Comparison of ENCODE assay signal across 21 mouse cellular contexts in the genomic region with DNA sequence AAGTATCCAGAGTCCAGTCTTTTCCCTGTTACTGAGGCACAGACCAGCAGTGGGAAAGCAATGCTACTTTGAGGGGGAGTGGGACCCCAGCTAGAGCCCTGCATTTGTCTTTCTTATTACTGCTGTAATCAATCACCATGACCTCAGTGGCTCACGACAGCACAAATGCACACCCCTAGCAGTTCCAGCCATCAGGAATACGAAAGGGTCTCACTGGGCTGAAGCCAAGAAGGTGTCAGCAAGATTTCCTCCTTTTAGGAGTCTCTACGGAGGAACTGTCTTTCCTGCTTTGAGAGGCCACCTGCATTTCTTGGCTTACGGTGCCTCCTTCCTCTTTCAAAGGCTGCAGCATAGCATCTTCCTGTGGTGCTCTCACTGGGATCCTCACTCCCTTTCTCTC.
DNase-seq lines count a peak whose midpoint lies in the region; ATAC-seq and TF ChIP-seq lines count a peak whose summit lies in the region.
"Had no signal": no experiment of that assay in that cellular context is flagged by ENCODE, and none has a peak within 500 bp of the region (broad histone marks: within the 10 kb centered on the region; RNA-seq: fewer than 3 reads in every experiment).

No protein-coding gene starts in this region.

- H3K9ac ChIP-seq in kidney, embryonic 16.5 days (replicated peaks; ENCODE audit: low read length): no peak overlapping the region
- H3K9ac ChIP-seq in liver, embryonic 11.5 days (ENCODE audit: low read depth, low read length): no peak overlapping the region
- H3K9ac ChIP-seq in embryonic facial prominence, embryonic 15.5 days: no peak overlapping the region
- no peak overlapping the region for H3K9ac ChIP-seq in limb, embryonic 14.5 days (ENCODE audit: low read depth, low read length, severe bottlenecking)
- H3K9ac ChIP-seq: embryonic facial prominence, embryonic 12.5 days; forebrain, embryonic 13.5 days; heart, embryonic 13.5 days; hindbrain, embryonic 15.5 days; liver, embryonic 14.5 days; lung, embryonic 15.5 days; midbrain, embryonic 12.5 days had no signal

- H3K4me1 ChIP-seq in kidney, embryonic 16.5 days (ENCODE audit: insufficient read depth, low read length): peaks cover 21% of the 10 kb centered on the region
- no peaks in the 10 kb centered on the region for H3K4me1 ChIP-seq in liver, embryonic 11.5 days (replicated peaks; ENCODE audit: control insufficient read depth, insufficient read depth, low read length)
- H3K4me1 ChIP-seq in embryonic facial prominence, embryonic 15.5 days: peaks cover 17% of the 10 kb centered on the region
- peaks cover 13% of the 10 kb centered on the region for H3K4me1 ChIP-seq in limb, embryonic 14.5 days (ENCODE audit: control insufficient read depth, insufficient read depth, low read length)
- H3K4me1 ChIP-seq: forebrain, embryonic 13.5 days; lung, embryonic 15.5 days; midbrain, embryonic 12.5 days had no signal

- TF ChIP-seq POLR2A in limb, embryonic 14.5 days (IDR thresholded peaks at IDR 0.05; ENCODE audit: borderline replicate concordance, extremely low read depth, insufficient read depth, insufficient read length): no peak

- 0 out of 2 replicates have a peak, but pooled peaks cover 2% of the 10 kb centered on the region for H3K9me3 ChIP-seq in kidney, embryonic 16.5 days (ENCODE audit: low read length)
- H3K9me3 ChIP-seq in liver, embryonic 11.5 days (ENCODE audit: control insufficient read depth, low read length): no peaks in the 10 kb centered on the region
- no peaks in the 10 kb centered on the region for H3K9me3 ChIP-seq in embryonic facial prominence, embryonic 15.5 days (replicated peaks)
- no peaks in the 10 kb centered on the region for H3K9me3 ChIP-seq in limb, embryonic 14.5 days (ENCODE audit: control insufficient read depth, low read length)
- H3K9me3 ChIP-seq: embryonic facial prominence, embryonic 12.5 days; forebrain, embryonic 13.5 days; heart, embryonic 13.5 days; hindbrain, embryonic 15.5 days; lung, embryonic 15.5 days; midbrain, embryonic 12.5 days had no signal

- H3K4me2 ChIP-seq in kidney, embryonic 16.5 days (replicated peaks; ENCODE audit: low read depth, low read length): no peak overlapping the region
- no peak overlapping the region for H3K4me2 ChIP-seq in liver, embryonic 11.5 days
- no peak overlapping the region for H3K4me2 ChIP-seq in embryonic facial prominence, embryonic 15.5 days (replicated peaks)
- H3K4me2 ChIP-seq in limb, embryonic 14.5 days (replicated peaks; ENCODE audit: low read depth, low read length, severe bottlenecking): no peak overlapping the region
- H3K4me2 ChIP-seq: embryonic facial prominence, embryonic 12.5 days; forebrain, embryonic 13.5 days; heart, embryonic 13.5 days; hindbrain, embryonic 15.5 days; lung, embryonic 15.5 days; midbrain, embryonic 12.5 days had no signal

- WGBS in kidney, embryonic 16.5 days: 17% methylated on average over 4 of the region's 4 CpGs
- 41% methylated on average over 4 of the region's 4 CpGs for WGBS in liver, embryonic 11.5 days
- 44% methylated on average over 4 of the region's 4 CpGs for WGBS in embryonic facial prominence, embryonic 15.5 days
- 26% methylated on average over 4 of the region's 4 CpGs for WGBS in limb, embryonic 14.5 days

- no peaks in the 10 kb centered on the region for H3K36me3 ChIP-seq in kidney, embryonic 16.5 days (ENCODE audit: insufficient read depth, low read length)
- no peaks in the 10 kb centered on the region for H3K36me3 ChIP-seq in liver, embryonic 11.5 days (ENCODE audit: control insufficient read depth, insufficient read depth, low read length)
- no peaks in the 10 kb centered on the region for H3K36me3 ChIP-seq in embryonic facial prominence, embryonic 15.5 days
- no peaks in the 10 kb centered on the region for H3K36me3 ChIP-seq in limb, embryonic 14.5 days (ENCODE audit: control insufficient read depth, insufficient read depth, low read length)
- H3K36me3 ChIP-seq: embryonic facial prominence, embryonic 12.5 days; heart, embryonic 13.5 days; hindbrain, embryonic 15.5 days; lung, embryonic 15.5 days; midbrain, embryonic 12.5 days had no signal

- no peaks in the 10 kb centered on the region for H3K27me3 ChIP-seq in kidney, embryonic 16.5 days (ENCODE audit: insufficient read depth, low read length)
- H3K27me3 ChIP-seq in liver, embryonic 11.5 days (replicated peaks; ENCODE audit: control insufficient read depth, insufficient read depth, low read length): no peaks in the 10 kb centered on the region
- no peaks in the 10 kb centered on the region for H3K27me3 ChIP-seq in embryonic facial prominence, embryonic 15.5 days
- no peaks in the 10 kb centered on the region for H3K27me3 ChIP-seq in limb, embryonic 14.5 days (ENCODE audit: control insufficient read depth, insufficient read depth, low read length)
- H3K27me3 ChIP-seq: embryonic facial prominence, embryonic 12.5 days; forebrain, embryonic 13.5 days; heart, embryonic 13.5 days; hindbrain, embryonic 15.5 days; lung, embryonic 15.5 days; midbrain, embryonic 12.5 days had no signal

- no peak for DNase-seq in kidney, postnatal 36 days
- peak; percentile 3 for DNase-seq in liver
- DNase-seq in liver, embryonic 11.5 days (ENCODE audit: low spot score): no peak
- peak; percentile 52 for DNase-seq in limb, embryonic 14.5 days (ENCODE audit: low spot score)
- no peak for DNase-seq in urinary bladder, adult 18-20 months (ENCODE audit: low spot score in 2 of 2)
- DNase-seq: adrenal gland, postnatal 10 days; cerebellum, adult 18-20 months; cerebellum, postnatal 14 days; gastrocnemius, postnatal 36 days; heart, adult 2 months; heart, postnatal 14 days; thymus, postnatal 25 days had no signal

- ATAC-seq in kidney, embryonic 16.5 days (ENCODE audit: low FRiP score, low TSS enrichment): peak; percentile 67
- no peak for ATAC-seq in liver, embryonic 11.5 days (replicated peaks; ENCODE audit: low FRiP score)
- 0 out of 2 replicates have a peak, but pooled peaks have one; percentile 17 for ATAC-seq in embryonic facial prominence, embryonic 15.5 days (ENCODE audit: insufficient number of reproducible peaks, low FRiP score, low TSS enrichment, low read depth)
- peak; percentile 36; the same call in 1 of the 2 replicates for ATAC-seq in limb, embryonic 14.5 days (ENCODE audit: low FRiP score, low read depth)
- ATAC-seq: forebrain, embryonic 13.5 days had no signal

- H3K4me3 ChIP-seq in kidney, embryonic 16.5 days (ENCODE audit: low read length): no peak overlapping the region
- no peak overlapping the region for H3K4me3 ChIP-seq in liver, embryonic 11.5 days (ENCODE audit: low read depth, low read length)
- H3K4me3 ChIP-seq in embryonic facial prominence, embryonic 15.5 days (replicated peaks): no peak overlapping the region
- no peak overlapping the region for H3K4me3 ChIP-seq in limb, embryonic 14.5 days (replicated peaks; ENCODE audit: low read length)
- H3K4me3 ChIP-seq: embryonic facial prominence, embryonic 12.5 days; forebrain, embryonic 13.5 days; heart, adult 2 months; heart, embryonic 13.5 days; hindbrain, embryonic 15.5 days; lung, embryonic 15.5 days; midbrain, embryonic 12.5 days had no signal

- H3K27ac ChIP-seq in kidney, embryonic 16.5 days (ENCODE audit: low read length): no peak overlapping the region
- no peak overlapping the region for H3K27ac ChIP-seq in liver, embryonic 11.5 days (ENCODE audit: low read depth, low read length)
- no peak overlapping the region for H3K27ac ChIP-seq in embryonic facial prominence, embryonic 15.5 days (replicated peaks)
- H3K27ac ChIP-seq in limb, embryonic 14.5 days (replicated peaks; ENCODE audit: low read depth, low read length): no peak overlapping the region
- H3K27ac ChIP-seq: embryonic facial prominence, embryonic 12.5 days; forebrain, embryonic 13.5 days; heart, adult 2 months; heart, embryonic 13.5 days; hindbrain, embryonic 15.5 days; liver, embryonic 14.5 days; lung, embryonic 15.5 days; midbrain, embryonic 12.5 days had no signal

Comparison
In these comparisons a context has a peak if more than half of its experiments do, and no peak if none do; other contexts are left out.
1. DNase-seq: peak in liver (single experiment) and limb, embryonic 14.5 days (single experiment); none in kidney, postnatal 36 days (0 of 2), liver, embryonic 11.5 days (single experiment) and urinary bladder, adult 18-20 months (0 of 2).